20 mouse cellular contexts compared by ENCODE assay signal in genomic region chr6:90756561-90756960, GRCm38 (mm10).
A peak's percentile ranks its signal among the peaks of the same experiment; 100 is the strongest.
DNase-seq lines count a peak whose midpoint lies in the region; ATAC-seq and TF ChIP-seq lines count a peak whose summit lies in the region.
"Had no signal": no experiment of that assay in that cellular context is flagged by ENCODE, and none has a peak within 500 bp of the region (broad histone marks: within the 10 kb centered on the region; RNA-seq: fewer than 3 reads in every experiment).

No protein-coding gene starts in this region.

- H3K27ac ChIP-seq in gastrocnemius, adult 2 months: peak overlapping the region; percentile 63
- peak overlapping the region; percentile 67 for H3K27ac ChIP-seq in layer of hippocampus, adult 2 months
- H3K27ac ChIP-seq: kidney, postnatal 0 days; limb, embryonic 15.5 days; midbrain, embryonic 12.5 days; stomach, embryonic 15.5 days had no signal

- DNase-seq in gastrocnemius, adult 2 months: no peak
- no peak for DNase-seq in gastrocnemius, postnatal 10 days
- no peak for DNase-seq in layer of hippocampus, adult 2 months (ENCODE audit: low spot score in 2 of 2)
- DNase-seq in layer of hippocampus, postnatal 14 days (ENCODE audit: low spot score in 2 of 2): no peak
- DNase-seq in adrenal gland, postnatal 14 days: no peak
- no peak for DNase-seq in left cerebral cortex, postnatal 36 days (ENCODE audit: low spot score in 2 of 2)
- DNase-seq: cerebellum, adult 11-12 months; cerebellum, postnatal 36 days; gastrocnemius, postnatal 25 days; lung, postnatal 14 days had no signal

- no peak for TF ChIP-seq CTCF in gastrocnemius, adult 2 months (IDR thresholded peaks at IDR 0.05)
- no peak for TF ChIP-seq CTCF in layer of hippocampus, adult 2 months (conservative IDR thresholded peaks at IDR 0.05)

- peak; percentile 21 for ATAC-seq in granulocyte monocyte progenitor cell, adult 5-6 weeks (replicated peaks; ENCODE audit: poor library complexity, severe bottlenecking)
- ATAC-seq in megakaryocyte progenitor cell, adult 5-6 weeks (replicated peaks; ENCODE audit: poor library complexity): peak; percentile 15; the same call in 1 of the 2 replicates
- ATAC-seq: forebrain, embryonic 16.5 days; intestine, embryonic 16.5 days; Patski had no signal

- intact Hi-C loops in gastrocnemius, adult 2 months (cut with DNase I): no loop called here
- intact Hi-C loops in left cerebral cortex, postnatal 36 days (cut with DNase I): no loop called here

- no peak overlapping the region for H3K4me3 ChIP-seq in gastrocnemius, adult 2 months
- no peak overlapping the region for H3K4me3 ChIP-seq in layer of hippocampus, adult 2 months
- H3K4me3 ChIP-seq: limb, embryonic 15.5 days; midbrain, embryonic 12.5 days; myocyte; stomach, embryonic 15.5 days had no signal
